Mouse (Mus musculus): ENCODE data around the gene Klhl24.

GRCm38 (mm10) chr16:20144568-20144967 is 47.2 kb downstream of the Klhl24 start:
- no peak for TF ChIP-seq CTCF (IDR thresholded peaks at IDR 0.05; ENCODE audit: extremely low read depth, insufficient read depth, low read length)
- TF ChIP-seq POLR2A (IDR thresholded peaks at IDR 0.05; ENCODE audit: extremely low read depth, insufficient read depth, low read length): no peak
